Mouse (Mus musculus) bone marrow, adult 2 months (tissue): ENCODE data around the gene Vmp1. TPM values are rescaled to one million over a fixed set of nuclear protein-coding genes. Genes with fewer than 3 reads are reported as not detected.
A peak's percentile ranks its signal among the peaks of the same experiment; 100 is the strongest.

ENCODE experiments used
- H3K27ac ChIP-seq: fragments of 200-500 bp; 2 replicates; pipeline ENCODE4 v1.5.1; 2012; ENCODE audit warnings: low read depth, mild to moderate bottlenecking, control low read depth, inconsistent platforms, low read length; ENCODE audit not compliant: control insufficient read depth, poor library complexity, insufficient read depth
- H3K4me1 ChIP-seq: fragments of 200-500 bp; 2 replicates; pipeline ENCODE4 v1.6.1; 2011; ENCODE audit warnings: low read length; ENCODE audit not compliant: control insufficient read depth, insufficient read depth
- H3K4me3 ChIP-seq: fragments of 200-500 bp; replicated peaks from 2 replicates; pipeline ENCODE3; 2011; ENCODE audit warnings: mild to moderate bottlenecking, low read depth, low read length, control low read depth; ENCODE audit not compliant: control insufficient read depth
- CTCF ChIP-seq: fragments of 200-500 bp; IDR thresholded peaks from 2 replicates; pipeline ENCODE4 v1.5.1; 2011; ENCODE audit warnings: low read length, control low read depth; ENCODE audit not compliant: control insufficient read depth, insufficient read depth
- POLR2A ChIP-seq: fragments of 200-500 bp; IDR thresholded peaks from 2 replicates; pipeline ENCODE4 v1.6.1; 2011; ENCODE audit warnings: low read depth, mild to moderate bottlenecking, control low read depth, low read length, borderline replicate concordance; ENCODE audit not compliant: control insufficient read depth
- WGBS: fragments of 180-500 bp; shearing (Covaris S2); methylation state at CpG from one replicate; pipeline ENCODE4 v1.1.7; 2018; 5-methylcytosine and 5-hydroxymethylcytosine counted together
- polyA plus RNA-seq: library from polyadenylated mRNA; stranded (reverse); fragments of >200 nt; gene quantifications from 2 replicates; pipeline ENCODE4 v1.2.4, GENCODE M21; 2011; ENCODE audit warnings: low replicate concordance; ENCODE audit not compliant: missing spikeins, insufficient read depth, insufficient read length

Vmp1 gene
- polyA plus RNA-seq, 1 experiment = 88.4 TPM

DNA sequence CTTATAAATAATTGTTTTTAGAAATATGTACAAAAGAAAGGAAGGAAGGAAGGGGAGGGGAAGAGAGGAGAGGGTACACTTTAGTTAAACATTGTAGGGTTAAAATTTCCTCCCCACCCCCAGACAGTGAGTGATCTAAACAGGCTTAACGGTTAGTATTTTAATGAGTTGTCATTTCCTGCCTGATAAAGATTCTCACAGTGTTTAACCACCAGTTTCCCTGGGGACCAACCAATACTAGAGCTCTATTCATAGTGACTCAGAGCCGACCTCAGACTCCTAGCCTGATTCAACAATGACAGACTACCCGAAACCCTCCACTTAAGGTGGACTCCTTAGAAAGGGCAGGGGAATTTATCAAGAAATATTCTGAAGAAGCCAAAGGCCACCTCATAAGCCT is 90.6 kb downstream of the Vmp1 start:
- WGBS = 8% methylated on average over 3 of the region's 3 CpGs
- Histone ChIP-seq H3K4me1 (peaks cover 7% of the 10 kb centered on the region), H3K27ac (no peak overlapping the region), H3K4me3 (no peak overlapping the region)
- TF ChIP-seq CTCF (no peak), POLR2A (no peak)

DNA sequence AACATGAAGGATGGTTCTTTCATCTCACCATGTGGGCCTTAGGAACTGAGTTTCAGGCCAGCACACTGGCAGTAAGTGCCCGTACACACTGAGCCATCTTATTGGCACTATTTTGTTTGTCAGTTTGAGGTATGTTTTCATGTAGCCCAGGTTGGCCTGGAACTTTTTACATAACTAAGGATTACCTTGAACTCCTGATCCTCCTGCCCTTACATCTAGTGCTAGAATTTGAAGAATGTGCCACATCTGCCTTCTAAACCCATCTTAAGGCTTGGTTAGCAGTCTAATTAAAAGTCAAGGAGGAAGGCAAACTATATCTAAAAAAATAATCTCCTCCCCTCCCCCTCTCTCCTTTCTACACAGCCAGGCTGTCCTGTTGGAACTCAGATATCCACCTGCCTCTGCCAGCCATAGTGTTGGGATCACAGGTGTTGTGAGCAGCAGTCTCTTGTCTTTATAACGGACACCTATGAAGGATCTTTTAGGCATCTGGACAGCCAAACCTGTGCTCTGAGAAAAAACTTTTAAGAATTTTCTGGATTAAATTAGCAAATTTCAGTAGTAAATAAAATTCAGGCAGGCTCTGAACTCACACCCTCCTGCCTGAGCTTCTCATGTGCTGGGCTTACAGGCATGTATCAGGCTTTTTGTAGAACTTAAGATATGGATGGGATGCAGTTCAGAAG is 91.6 kb downstream of the Vmp1 start:
- Histone ChIP-seq H3K4me1 (peaks cover 8% of the 10 kb centered on the region), H3K27ac (no peak overlapping the region), H3K4me3 (no peak overlapping the region)
- WGBS = 60% methylated on average over 2 of the region's 2 CpGs
- TF ChIP-seq POLR2A = no peak
- no peak for TF ChIP-seq CTCF

DNA sequence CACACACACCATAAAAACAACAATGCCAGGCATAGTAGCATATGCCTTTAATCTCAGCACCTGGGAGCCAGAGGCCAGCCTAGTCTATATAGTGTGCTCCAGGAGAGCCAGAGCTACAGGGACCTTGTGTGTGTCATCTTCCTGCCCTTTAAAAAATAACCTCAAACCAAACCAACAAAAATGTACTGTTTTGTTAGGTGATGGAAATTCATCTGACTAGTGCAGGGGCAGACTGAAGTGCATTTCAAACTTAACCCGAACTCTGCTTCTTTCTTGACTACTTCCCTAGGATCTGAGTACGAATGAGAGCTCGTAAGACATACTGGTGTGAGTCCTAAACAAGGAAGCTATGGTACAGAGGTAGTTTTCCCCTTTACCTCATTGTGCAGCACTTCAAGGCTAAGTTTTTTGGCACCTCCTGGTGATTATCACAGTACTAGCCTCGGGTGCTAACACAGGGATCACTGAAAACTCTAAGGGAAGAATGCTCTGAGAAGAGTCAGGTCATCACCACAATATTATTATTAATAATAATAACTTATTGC is 92.3 kb downstream of the Vmp1 start:
- WGBS = 19% methylated on average over 4 of the region's 4 CpGs
- Histone ChIP-seq H3K4me3 (no peak overlapping the region), H3K4me1 (peaks cover 8% of the 10 kb centered on the region), H3K27ac (no peak overlapping the region)
- no peak for TF ChIP-seq CTCF
- TF ChIP-seq POLR2A = no peak

DNA sequence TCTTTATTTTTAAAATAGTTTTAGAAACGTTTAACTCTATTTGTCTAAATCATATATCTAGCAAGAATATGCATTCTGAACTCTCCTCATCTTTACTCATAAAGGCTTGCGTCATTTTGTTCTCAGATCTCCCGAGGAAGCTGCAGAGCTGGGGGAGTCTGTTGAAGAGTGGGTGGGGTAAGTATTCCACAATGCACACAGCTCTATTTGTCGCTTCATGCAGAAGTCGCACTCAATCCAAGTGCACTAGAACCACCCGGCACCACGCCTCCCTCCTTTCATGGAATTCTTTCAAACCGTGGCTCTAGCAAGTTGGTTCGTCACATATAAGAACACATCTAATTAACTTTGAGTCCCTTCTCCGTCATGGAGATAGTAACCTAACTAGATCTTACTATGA is 93.1 kb downstream of the Vmp1 start:
- no peak for TF ChIP-seq CTCF
- no peak for TF ChIP-seq POLR2A

DNA sequence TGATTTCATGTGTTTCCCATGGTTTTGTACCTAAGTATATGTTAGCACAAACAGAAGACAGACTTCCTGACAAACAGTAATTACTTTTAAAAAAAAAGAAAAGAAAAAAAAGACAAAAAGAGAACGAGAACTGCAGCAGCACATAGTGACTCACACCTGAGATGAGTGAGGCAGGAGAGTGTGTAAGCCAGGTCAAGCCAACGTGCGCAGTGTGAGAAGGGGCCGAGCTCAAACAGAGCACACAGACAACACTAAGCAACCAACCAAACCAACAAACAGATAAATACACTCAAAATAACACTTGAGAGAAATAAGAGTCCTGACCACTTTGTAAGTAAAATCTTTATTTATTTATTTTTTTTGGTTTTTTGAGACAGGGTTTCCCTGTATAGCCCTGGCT is 93.6 kb downstream of the Vmp1 start:
- WGBS = 66% methylated on average over 4 of the region's 4 CpGs
- no peak for TF ChIP-seq CTCF
- no peak for TF ChIP-seq POLR2A
- Histone ChIP-seq H3K27ac (no peak overlapping the region), H3K4me1 (peaks cover 8% of the 10 kb centered on the region), H3K4me3 (no peak overlapping the region)

More for the DNA sequence above, 93.1 kb downstream of the Vmp1 start:
- H3K4me1 ChIP-seq = peaks cover 8% of the 10 kb centered on the region
- H3K4me3 ChIP-seq = no peak overlapping the region
- WGBS = 74% methylated on average over 10 of the region's 10 CpGs
- H3K27ac ChIP-seq = no peak overlapping the region

DNA sequence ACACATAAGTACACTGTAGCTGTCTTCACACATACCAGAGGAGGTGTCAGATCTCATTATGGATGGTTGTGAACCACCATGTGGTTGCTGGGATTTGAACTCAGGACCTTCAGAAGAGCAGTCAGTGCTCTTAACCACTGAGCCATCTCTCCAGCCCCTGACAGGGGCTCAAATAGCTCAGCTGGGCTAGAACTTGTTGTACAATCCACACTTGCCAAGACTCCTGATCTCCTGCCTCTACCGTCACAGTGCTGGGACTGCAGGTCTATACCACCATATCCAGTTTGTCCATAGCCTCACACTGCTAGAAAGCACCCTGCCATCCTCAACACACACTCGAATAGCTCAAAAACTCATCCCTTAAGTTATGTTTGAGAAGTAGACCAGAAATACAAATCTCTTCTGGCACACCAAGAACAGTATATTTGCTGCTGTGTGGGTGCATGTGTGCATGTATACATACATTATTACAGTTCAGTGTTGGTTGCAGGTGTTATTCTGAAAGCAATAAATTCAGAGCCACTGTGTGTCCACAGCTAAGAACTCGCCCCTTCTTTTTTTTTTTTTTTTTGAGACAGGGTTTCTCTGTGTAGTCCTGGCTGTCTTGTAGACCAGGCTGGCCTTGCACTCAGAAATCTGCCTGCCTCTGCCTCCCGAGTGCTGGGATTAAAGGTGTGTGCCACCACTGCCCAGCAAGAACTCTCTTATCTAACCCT is 94.9 kb downstream of the Vmp1 start:
- WGBS = 84% methylated on average over 4 of the region's 4 CpGs
- Histone ChIP-seq H3K4me1 (peaks cover 5% of the 10 kb centered on the region; the same call in 1 of the 2 replicates), H3K4me3 (no peak overlapping the region), H3K27ac (no peak overlapping the region)
- TF ChIP-seq POLR2A = no peak
- no peak for TF ChIP-seq CTCF

DNA sequence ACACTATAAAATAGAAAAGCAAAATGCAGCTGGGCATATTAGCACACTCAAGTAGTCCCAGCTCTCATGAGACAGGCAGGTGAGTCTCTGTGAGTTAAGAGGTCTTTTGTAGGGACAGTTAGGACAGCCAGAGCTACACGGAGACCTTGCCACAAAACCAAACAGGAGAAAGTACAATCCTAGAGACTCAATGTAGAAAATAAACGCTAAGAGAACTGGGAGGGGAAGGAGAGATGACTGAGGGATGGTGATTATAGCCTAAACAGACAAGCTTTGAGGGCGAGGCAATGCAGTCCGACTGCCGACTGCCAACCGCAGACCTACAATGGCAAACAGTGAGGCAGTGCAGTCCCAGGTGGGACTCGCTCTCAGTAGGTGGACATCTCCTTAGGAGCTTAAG is 95.8 kb downstream of the Vmp1 start:
- Histone ChIP-seq H3K27ac (no peak overlapping the region; the same call in 1 of the 2 replicates), H3K4me3 (no peak overlapping the region), H3K4me1 (peaks cover 5% of the 10 kb centered on the region; the same call in 1 of the 2 replicates)
- 16% methylated on average over 7 of the region's 7 CpGs for WGBS
- TF ChIP-seq CTCF (no peak), POLR2A (no peak)

DNA sequence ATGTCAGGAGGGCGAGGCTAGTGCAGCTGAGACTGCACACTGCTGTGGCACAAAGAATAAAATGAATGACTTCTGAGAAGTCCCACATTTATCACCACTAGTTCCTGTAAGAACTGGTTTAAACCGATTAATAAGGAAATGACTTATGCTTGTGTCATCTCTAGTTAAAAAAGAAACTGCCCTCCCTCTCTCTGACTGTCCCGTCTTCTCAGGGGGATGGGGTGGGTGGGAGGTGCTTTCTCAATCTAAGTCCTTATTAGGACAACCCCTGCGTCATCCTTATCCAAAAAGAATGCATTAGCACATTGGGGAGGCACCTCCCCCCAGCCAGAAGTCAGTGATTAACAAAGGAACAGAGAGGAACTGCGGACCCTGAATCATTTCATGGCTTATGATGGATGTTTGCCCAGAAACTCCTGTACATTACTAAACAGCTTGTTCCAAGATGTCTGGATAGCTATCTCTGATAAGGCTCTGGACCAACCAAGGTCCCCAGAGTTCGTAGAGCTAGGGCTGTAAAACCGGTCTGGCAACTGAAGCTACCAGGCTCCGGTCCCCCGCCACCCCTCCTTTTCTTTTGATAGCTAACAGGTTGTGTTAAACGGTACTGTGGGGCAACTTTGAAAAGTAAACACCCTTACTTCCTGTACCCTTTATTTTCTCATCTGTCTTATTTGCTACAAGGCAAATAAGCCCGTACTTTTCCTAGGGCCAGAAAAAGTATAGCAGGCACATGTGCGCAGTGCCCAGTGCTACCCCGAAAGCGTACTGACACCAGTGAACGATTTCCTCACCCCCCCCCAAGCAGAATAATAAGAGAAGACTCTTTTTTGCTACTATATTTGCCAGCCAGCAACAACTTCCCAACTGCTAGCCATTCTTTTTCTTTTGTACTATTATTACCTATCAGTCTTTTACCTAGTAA is 96.5 kb downstream of the Vmp1 start:
- WGBS = 2% methylated on average over 15 of the region's 15 CpGs
- Histone ChIP-seq H3K4me1 (peaks cover 5% of the 10 kb centered on the region; the same call in 1 of the 2 replicates), H3K27ac (peak overlapping the region; percentile 40), H3K4me3 (peak overlapping the region; percentile 56)
- TF ChIP-seq CTCF (no peak), POLR2A (peak; percentile 54)
